Mouse (Mus musculus): Measurements from ENCODE around the gene Dcdc2b.

DNA sequence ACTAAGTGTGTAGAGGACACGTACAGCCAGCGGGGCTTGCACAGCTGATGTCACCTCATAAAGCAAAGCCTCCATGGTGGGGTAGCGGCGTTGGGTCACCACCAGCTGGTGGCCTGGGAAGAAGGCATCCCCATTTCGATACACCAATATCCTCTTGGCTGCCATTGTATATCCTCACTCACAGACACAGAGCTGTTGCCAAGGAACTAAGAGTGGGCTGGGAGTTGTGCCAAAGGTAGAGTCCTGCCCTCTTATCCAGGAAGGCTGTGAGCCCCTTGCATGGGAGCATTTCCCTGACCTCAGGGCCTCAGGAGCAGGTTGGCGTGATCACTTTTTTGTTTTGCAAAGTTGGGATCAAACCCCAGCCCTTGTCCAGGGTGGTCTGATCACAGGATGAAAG, at the start of gene Dcdc2b:
- TF ChIP-seq CTCF (IDR thresholded peaks at IDR 0.05; ENCODE audit: borderline replicate concordance, insufficient read depth, low read depth, low read length) (no peak), POLR2A (IDR thresholded peaks at IDR 0.05; ENCODE audit: borderline replicate concordance, insufficient read depth, low read length) (no peak)

All from cerebellum, adult 2 months (tissue).